Mouse (Mus musculus): ENCODE data around the gene Acbd4.

- TF ChIP-seq CTCF (IDR thresholded peaks at IDR 0.05; ENCODE audit: low read depth): no peak
- no peak for TF ChIP-seq EP300 (IDR thresholded peaks at IDR 0.05; ENCODE audit: low read depth)
These were observed 31.1 kb upstream of the Acbd4 start for GRCm38 (mm10) chr11:103070322-103070880.

Data from heart, postnatal 0 days (tissue).